Mouse (Mus musculus) liver, postnatal 0 days (tissue): ENCODE measurements around the gene Celf2.

Experiments
- CTCF ChIP-seq: sonication (generic); IDR thresholded peaks from 2 replicates; pipeline ENCODE4 v1.5.1; 2016; ENCODE audit warnings: antibody characterized with exemption, low read depth
- EP300 ChIP-seq: IDR thresholded peaks from 2 replicates; pipeline ENCODE4 v1.6.1; 2016; ENCODE audit warnings: antibody characterized with exemption, low read depth, mild to moderate bottlenecking

DNA sequence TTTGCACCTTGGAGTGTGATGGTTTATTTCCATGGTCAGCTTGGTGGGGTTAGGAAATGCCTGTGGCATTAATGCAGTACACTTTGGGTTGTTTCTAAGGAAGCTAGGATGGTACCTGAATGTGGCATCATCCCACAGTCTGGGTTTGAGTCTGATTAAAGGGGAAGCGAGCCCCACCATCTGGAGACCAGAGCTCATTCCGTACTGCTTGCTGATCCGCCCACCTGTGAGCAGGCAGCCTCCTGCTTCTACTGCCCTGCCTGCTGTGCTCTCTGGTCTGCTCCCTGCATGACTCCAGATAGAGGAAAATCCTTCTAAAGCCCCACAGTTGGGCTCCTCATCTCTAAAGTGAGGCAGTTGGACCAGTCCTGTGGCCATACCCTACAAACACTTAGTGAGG is 1002.3 kb downstream of the Celf2 start:
- TF ChIP-seq CTCF (no peak), EP300 (no peak)
